Mouse (Mus musculus) C2C12 (cell line): Measurements from ENCODE around the gene Pnkp. TPM values are rescaled to one million over a fixed set of nuclear protein-coding genes. Genes with fewer than 3 reads are reported as not detected.

ENCODE experiments used
- H3K27me3 ChIP-seq: one replicate; pipeline ENCODE4 v1.6.1; 2011; ENCODE audit not compliant: control insufficient read depth, insufficient read depth, insufficient read length
- H3K36me3 ChIP-seq: one replicate; pipeline ENCODE4 v1.6.1; 2011; ENCODE audit not compliant: control insufficient read depth, insufficient read depth
- H3K4me3 ChIP-seq: one replicate; pipeline ENCODE4 v1.5.1; 2011; ENCODE audit warnings: mild to moderate bottlenecking, control low read depth; ENCODE audit not compliant: poor library complexity, insufficient read depth, severe bottlenecking
- H3K79me2 ChIP-seq: one replicate; pipeline ENCODE4 v1.6.1; 2011; ENCODE audit not compliant: control insufficient read depth, insufficient read depth
- H3K79me3 ChIP-seq: one replicate; pipeline ENCODE4 v1.6.1; 2011; ENCODE audit warnings: low read depth, control low read depth
- H3ac ChIP-seq: one replicate; pipeline ENCODE3; 2011; ENCODE audit warnings: low read depth; ENCODE audit not compliant: control insufficient read depth, insufficient read length
- CEBPB ChIP-seq: IDR thresholded peaks from one replicate; pipeline ENCODE4 v1.6.1; 2011; ENCODE audit warnings: low read depth, mild to moderate bottlenecking, control low read depth, moderate library complexity
- CTCF ChIP-seq: IDR thresholded peaks from one replicate; pipeline ENCODE4 v1.5.1; 2011; ENCODE audit not compliant: control insufficient read depth, insufficient read depth, insufficient read length
- FOSL1 ChIP-seq: IDR thresholded peaks from one replicate; pipeline ENCODE4 v1.8.0; 2011; ENCODE audit warnings: mild to moderate bottlenecking, low read length; ENCODE audit not compliant: poor library complexity, insufficient read depth, severe bottlenecking
- MAX ChIP-seq: IDR thresholded peaks from one replicate; pipeline ENCODE4 v1.6.1; 2011; ENCODE audit warnings: mild to moderate bottlenecking, control low read depth
- MYOD1 ChIP-seq: IDR thresholded peaks from one replicate; pipeline ENCODE4 v1.6.1; 2011; ENCODE audit warnings: low read depth; ENCODE audit not compliant: control insufficient read depth, insufficient read length
- MYOG ChIP-seq: IDR thresholded peaks from one replicate; pipeline ENCODE4 v1.6.1; 2011; ENCODE audit not compliant: control insufficient read depth, insufficient read length; ENCODE audit errors: extremely low read depth
- USF1 ChIP-seq: IDR thresholded peaks from one replicate; pipeline ENCODE4 v1.6.1; 2011; ENCODE audit warnings: low read depth, mild to moderate bottlenecking, control low read depth, moderate library complexity
- polyA plus RNA-seq: library from polyadenylated mRNA; unstranded; fragments of >200 nt; fragmentation: generic; extraction: Trizol; gene quantifications from one replicate; pipeline ENCODE4 v1.2.1, GENCODE M21; 2012; ENCODE audit warnings: missing spikeins

Gene Pnkp
- polyA plus RNA-seq, 1 experiment: 32.0 TPM

DNA sequence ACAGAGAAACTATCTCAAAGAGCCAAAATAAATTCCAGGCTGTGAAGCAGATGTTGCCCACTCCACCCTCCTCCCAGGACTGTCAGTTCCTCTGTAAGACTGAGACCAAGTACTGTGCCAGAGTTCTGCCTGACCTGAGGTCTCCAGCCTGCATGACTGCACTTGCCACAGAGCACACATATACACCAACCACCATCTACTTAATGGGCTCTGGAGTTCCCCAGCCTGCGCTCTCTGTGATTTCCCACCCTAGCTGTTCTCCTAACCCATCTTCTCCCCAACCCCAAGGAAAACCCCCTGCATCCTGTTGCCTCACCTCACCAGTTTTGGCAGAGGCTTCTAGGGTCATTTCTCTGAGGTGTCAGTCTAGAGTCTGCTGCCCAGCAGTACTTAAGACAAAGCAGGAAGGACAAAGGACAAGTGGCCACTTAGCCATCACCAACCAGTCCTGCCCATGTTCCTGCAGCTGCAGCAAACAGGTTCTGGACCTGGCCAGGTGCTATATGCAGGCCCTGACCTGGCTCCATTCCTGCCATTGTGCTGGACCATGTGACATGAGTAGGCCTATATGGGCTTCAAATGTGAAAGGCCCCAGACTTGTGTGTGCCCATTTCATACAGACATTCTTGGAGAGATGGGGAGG lies 21.4 kb upstream of the Pnkp start:
- Histone ChIP-seq H3K4me3 (no peak overlapping the region), H3K79me3 (peaks cover 5% of the 10 kb centered on the region), H3K27me3 (no peaks in the 10 kb centered on the region), H3K36me3 (peaks cover 9% of the 10 kb centered on the region), H3K79me2 (peaks cover 7% of the 10 kb centered on the region), H3ac (no peak overlapping the region)
- TF ChIP-seq MYOG (no peak), MYOD1 (no peak), USF1 (no peak), CTCF (no peak), MAX (no peak), FOSL1 (no peak), CEBPB (no peak)

DNA sequence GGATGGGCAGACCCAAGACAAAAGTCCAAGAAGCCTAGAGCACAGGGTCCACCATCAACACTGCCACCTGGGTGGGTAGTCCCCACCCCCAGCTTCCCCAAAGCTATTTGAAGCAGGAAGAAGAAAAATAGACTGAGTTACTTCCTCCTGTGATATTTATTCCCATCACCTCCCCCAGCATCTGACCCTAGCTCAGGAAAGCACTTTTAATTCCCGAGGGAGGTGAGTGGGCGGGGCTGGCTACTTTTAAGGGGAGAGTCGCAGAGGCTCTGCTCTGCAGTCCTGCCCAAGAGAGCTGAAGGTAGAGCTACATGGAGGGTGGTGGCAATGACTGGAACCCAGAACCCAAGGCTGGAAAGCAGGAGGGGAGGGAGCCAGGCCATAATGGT lies 20.9 kb upstream of the Pnkp start:
- Histone ChIP-seq H3K79me3 (peaks cover 1% of the 10 kb centered on the region), H3K27me3 (no peaks in the 10 kb centered on the region)
- TF ChIP-seq USF1 (no peak), CEBPB (no peak), MYOG (no peak), MYOD1 (no peak), CTCF (no peak), MAX (no peak), FOSL1 (no peak)

DNA sequence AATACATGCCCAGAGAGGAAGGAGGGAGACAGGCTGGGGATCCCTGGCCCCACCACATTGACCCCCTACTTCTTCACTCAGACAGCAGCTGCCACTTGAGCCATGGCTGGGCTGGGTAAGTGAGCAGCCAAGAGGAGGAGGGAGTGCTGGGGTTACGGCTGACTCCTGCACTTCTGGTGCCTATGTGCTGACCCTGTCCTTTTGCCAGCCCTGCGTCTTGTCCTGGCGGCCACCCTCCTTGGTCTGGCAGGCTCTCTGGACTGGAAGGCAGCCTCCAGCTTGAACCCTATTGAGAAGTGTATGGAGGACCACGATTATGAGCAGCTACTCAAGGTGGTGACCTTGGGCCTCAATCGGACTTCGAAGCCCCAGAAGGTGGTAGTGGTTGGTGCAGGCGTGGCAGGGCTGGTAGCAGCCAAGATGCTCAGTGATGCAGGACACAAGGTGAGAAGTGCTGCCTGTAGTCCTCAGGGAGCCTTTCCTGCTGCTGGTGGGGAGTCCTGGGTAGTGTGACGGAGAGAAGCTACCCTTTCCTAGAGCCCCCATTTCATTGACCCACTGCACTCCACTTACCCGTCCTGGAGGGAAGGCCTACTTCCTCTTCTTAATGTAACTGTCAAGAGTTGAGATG lies 20.4 kb upstream of the Pnkp start:
- Histone ChIP-seq H3K27me3 (no peaks in the 10 kb centered on the region), H3K36me3 (no peaks in the 10 kb centered on the region), H3K4me3 (no peak overlapping the region), H3ac (no peak overlapping the region), H3K79me2 (no peaks in the 10 kb centered on the region), H3K79me3 (no peaks in the 10 kb centered on the region)
- TF ChIP-seq FOSL1 (no peak), MYOG (no peak), USF1 (no peak), MYOD1 (no peak), CEBPB (no peak)

More for the DNA sequence above, 20.9 kb upstream of the Pnkp start:
- Histone ChIP-seq H3K4me3 (no peak overlapping the region), H3K36me3 (peaks cover 4% of the 10 kb centered on the region), H3ac (no peak overlapping the region), H3K79me2 (peaks cover 1% of the 10 kb centered on the region)

DNA sequence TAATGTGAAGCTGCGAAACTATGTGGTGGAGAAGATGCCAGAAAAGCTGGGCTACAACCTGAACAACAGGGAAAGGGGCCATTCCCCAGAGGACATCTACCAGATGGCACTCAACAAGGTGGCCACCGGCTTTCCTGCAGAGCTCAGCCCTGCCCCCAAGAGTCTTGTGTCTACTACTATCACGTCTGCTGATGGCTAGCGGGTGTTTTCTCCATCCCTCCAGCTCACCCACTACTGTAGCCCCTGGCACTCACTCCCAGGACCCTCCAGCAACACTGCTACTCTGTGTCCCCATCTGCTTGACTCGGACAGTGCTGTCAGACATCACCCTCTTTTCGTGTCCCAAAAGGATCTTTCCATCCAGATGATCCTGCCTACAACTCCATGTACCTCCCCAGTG lies 18.9 kb upstream of the Pnkp start:
- H3ac ChIP-seq: no peak overlapping the region
- H3K79me3 ChIP-seq: no peaks in the 10 kb centered on the region
- H3K36me3 ChIP-seq: no peaks in the 10 kb centered on the region
- TF ChIP-seq MYOG: no peak
- TF ChIP-seq CEBPB: no peak
- no peak for TF ChIP-seq USF1
- no peak for TF ChIP-seq MAX
- no peak for TF ChIP-seq MYOD1
- H3K27me3 ChIP-seq: no peaks in the 10 kb centered on the region
- no peaks in the 10 kb centered on the region for H3K79me2 ChIP-seq
- H3K4me3 ChIP-seq: no peak overlapping the region

DNA sequence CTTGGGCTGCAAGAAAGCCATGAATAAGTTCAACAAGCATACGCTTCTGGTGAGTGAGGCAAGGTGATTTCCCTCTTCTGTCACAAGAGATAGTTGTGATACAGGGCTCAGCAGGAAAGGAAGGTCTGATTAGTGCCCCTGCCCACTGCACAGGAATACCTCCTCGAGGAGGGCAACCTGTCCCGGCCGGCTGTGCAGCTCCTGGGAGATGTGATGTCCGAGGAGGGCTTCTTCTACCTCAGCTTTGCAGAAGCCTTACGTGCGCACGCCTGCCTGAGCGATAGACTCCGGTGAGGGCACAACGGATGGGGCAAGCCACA lies 17.8 kb upstream of the Pnkp start:
- no peaks in the 10 kb centered on the region for H3K79me2 ChIP-seq
- H3K36me3 ChIP-seq: no peaks in the 10 kb centered on the region
- H3ac ChIP-seq: no peak overlapping the region
- TF ChIP-seq CTCF (no peak), MYOG (no peak), FOSL1 (no peak), MAX (no peak), USF1 (no peak), CEBPB (no peak), MYOD1 (no peak)
- H3K27me3 ChIP-seq: no peaks in the 10 kb centered on the region
- H3K79me3 ChIP-seq: no peaks in the 10 kb centered on the region
- H3K4me3 ChIP-seq: no peak overlapping the region

DNA sequence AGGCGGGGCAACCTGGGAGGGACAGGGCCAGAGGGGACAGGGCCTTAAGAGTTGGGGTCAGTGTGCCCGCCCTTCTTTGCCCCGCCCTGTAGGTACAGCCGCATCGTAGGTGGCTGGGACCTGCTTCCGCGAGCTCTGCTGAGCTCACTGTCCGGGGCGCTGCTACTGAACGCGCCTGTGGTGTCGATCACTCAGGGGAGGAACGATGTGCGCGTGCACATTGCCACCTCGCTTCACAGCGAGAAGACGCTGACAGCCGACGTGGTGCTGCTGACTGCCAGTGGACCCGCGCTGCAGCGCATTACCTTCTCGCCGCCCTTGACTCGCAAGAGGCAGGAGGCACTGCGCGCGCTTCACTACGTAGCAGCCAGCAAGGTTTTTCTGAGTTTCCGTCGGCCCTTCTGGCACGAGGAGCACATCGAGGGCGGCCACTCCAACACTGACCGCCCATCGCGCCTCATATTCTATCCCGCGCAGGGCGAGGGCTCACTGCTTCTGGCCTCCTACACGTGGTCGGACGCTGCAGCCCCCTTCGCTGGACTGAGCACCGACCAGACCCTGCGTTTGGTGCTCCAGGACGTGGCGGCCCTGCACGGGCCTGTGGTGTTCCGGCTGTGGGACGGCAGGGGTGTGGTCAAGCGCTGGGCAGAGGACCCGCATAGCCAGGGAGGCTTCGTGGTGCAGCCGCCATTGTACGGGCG lies 17.3 kb upstream of the Pnkp start:
- H3K27me3 ChIP-seq: no peaks in the 10 kb centered on the region
- H3K36me3 ChIP-seq: no peaks in the 10 kb centered on the region
- no peaks in the 10 kb centered on the region for H3K79me2 ChIP-seq
- no peaks in the 10 kb centered on the region for H3K79me3 ChIP-seq
- TF ChIP-seq MYOG (no peak), USF1 (no peak), CEBPB (no peak), MAX (no peak), MYOD1 (no peak), FOSL1 (no peak), CTCF (no peak)
- H3K4me3 ChIP-seq: no peak overlapping the region
- H3ac ChIP-seq: no peak overlapping the region
